Mouse (Mus musculus) neural tube, embryonic 13.5 days (tissue): ENCODE data around the gene Rab42. TPM values are rescaled to one million over a fixed set of nuclear protein-coding genes. Genes with fewer than 3 reads are reported as not detected.

Source experiments
- ATAC-seq: fragments of 200-750 bp; cut with Nextera tagmentation; 2 replicates; pipeline ENCODE4 v1.8.0; 2017; ENCODE audit warnings: low read depth, mild to moderate bottlenecking, moderate TSS enrichment, moderate library complexity
- H3K27ac ChIP-seq: fragments of 300-500 bp; sonication (generic); replicated peaks from 2 replicates; pipeline ENCODE4 v1.5.1; 2015; ENCODE audit warnings: moderate library complexity, mild to moderate bottlenecking, inconsistent platforms
- H3K27me3 ChIP-seq: fragments of 300-500 bp; sonication (generic); 2 replicates; pipeline ENCODE4 v1.6.1; 2015; ENCODE audit warnings: mild to moderate bottlenecking, inconsistent platforms
- H3K36me3 ChIP-seq: fragments of 300-500 bp; sonication (generic); 2 replicates; pipeline ENCODE4 v1.6.1; 2015; ENCODE audit warnings: mild to moderate bottlenecking, inconsistent platforms
- H3K4me1 ChIP-seq: fragments of 300-500 bp; sonication (generic); replicated peaks from 2 replicates; pipeline ENCODE4 v1.6.1; 2015; ENCODE audit warnings: inconsistent platforms
- H3K4me2 ChIP-seq: fragments of 300-500 bp; sonication (generic); 2 replicates; pipeline ENCODE4 v1.6.1; 2015; ENCODE audit warnings: inconsistent platforms, mild to moderate bottlenecking, moderate library complexity
- H3K4me3 ChIP-seq: fragments of 300-500 bp; sonication (generic); 2 replicates; pipeline ENCODE4 v1.5.1; 2015; ENCODE audit warnings: mild to moderate bottlenecking, inconsistent platforms
- H3K9ac ChIP-seq: fragments of 300-500 bp; sonication (generic); 2 replicates; pipeline ENCODE4 v1.6.1; 2015; ENCODE audit warnings: moderate library complexity, mild to moderate bottlenecking, inconsistent platforms
- H3K9me3 ChIP-seq: fragments of 300-500 bp; sonication (generic); 2 replicates; pipeline ENCODE4 v1.6.1; 2016; ENCODE audit warnings: inconsistent platforms
- WGBS: fragments of 180-500 bp; shearing (Covaris S2); methylation state at CpG from one replicate; pipeline ENCODE4 v1.1.7; 2015; 5-methylcytosine and 5-hydroxymethylcytosine counted together
- polyA plus RNA-seq: library from polyadenylated mRNA; unstranded; fragments of >200 nt; fragmentation: Nextera tagmentation; extraction: Ambion mirVana; gene quantifications from 2 replicates; pipeline ENCODE4 v1.2.1, GENCODE M21; 2015

Rab42 gene
- polyA plus RNA-seq, 1 experiment from 2014 or later: 1.7 TPM

- ATAC-seq: no peak
- WGBS: 96% methylated on average over 3 of the region's 3 CpGs
- Histone ChIP-seq H3K27me3 (no peaks in the 10 kb centered on the region), H3K9ac (no peak overlapping the region), H3K36me3 (peaks cover 33% of the 10 kb centered on the region), H3K9me3 (no peaks in the 10 kb centered on the region), H3K4me1 (peaks cover 26% of the 10 kb centered on the region), H3K4me3 (no peak overlapping the region), H3K27ac (no peak overlapping the region), H3K4me2 (no peak overlapping the region)
Observed at GRCm38 (mm10) chr4:132341451-132341850, 38.3 kb upstream of the Rab42 start.

- Histone ChIP-seq H3K27ac (no peak overlapping the region), H3K27me3 (no peaks in the 10 kb centered on the region), H3K36me3 (peaks cover 56% of the 10 kb centered on the region), H3K9ac (no peak overlapping the region), H3K9me3 (no peaks in the 10 kb centered on the region), H3K4me3 (no peak overlapping the region), H3K4me2 (no peak overlapping the region), H3K4me1 (peaks cover 15% of the 10 kb centered on the region)
- ATAC-seq: no peak
- 91% methylated on average over 13 of the region's 13 CpGs for WGBS
Observed at GRCm38 (mm10) chr4:132338943-132339342, 35.8 kb upstream of the Rab42 start.

GRCm38 (mm10) chr4:132332880-132333279 is 29.7 kb upstream of the Rab42 start:
- 94% methylated on average over 6 of the region's 6 CpGs for WGBS
- Histone ChIP-seq H3K4me3 (no peak overlapping the region), H3K9ac (no peak overlapping the region), H3K4me1 (peaks cover 17% of the 10 kb centered on the region), H3K27ac (no peak overlapping the region), H3K36me3 (peaks cover 56% of the 10 kb centered on the region), H3K4me2 (no peak overlapping the region), H3K27me3 (no peaks in the 10 kb centered on the region), H3K9me3 (no peaks in the 10 kb centered on the region)
- no peak for ATAC-seq

GRCm38 (mm10) chr4:132331960-132332359 is 28.8 kb upstream of the Rab42 start:
- no peak for ATAC-seq
- Histone ChIP-seq H3K9me3 (no peaks in the 10 kb centered on the region), H3K9ac (no peak overlapping the region), H3K4me2 (no peak overlapping the region), H3K4me1 (peaks cover 18% of the 10 kb centered on the region), H3K36me3 (peaks cover 48% of the 10 kb centered on the region), H3K27ac (no peak overlapping the region), H3K4me3 (no peak overlapping the region), H3K27me3 (no peaks in the 10 kb centered on the region)
- 61% methylated on average over 3 of the region's 3 CpGs for WGBS

GRCm38 (mm10) chr4:132329835-132330354 is 26.7 kb upstream of the Rab42 start:
- H3K4me1 ChIP-seq: peaks cover 18% of the 10 kb centered on the region
- H3K27ac ChIP-seq: peak overlapping the region; percentile 85
- peak overlapping the region; percentile 85 for H3K4me2 ChIP-seq
- WGBS: 9% methylated on average over 10 of the region's 10 CpGs
- H3K4me3 ChIP-seq: peak overlapping the region; percentile 78
- peaks cover 43% of the 10 kb centered on the region for H3K36me3 ChIP-seq
- no peaks in the 10 kb centered on the region for H3K27me3 ChIP-seq
- peak overlapping the region; percentile 91 for H3K9ac ChIP-seq
- no peak for ATAC-seq
- H3K9me3 ChIP-seq: no peaks in the 10 kb centered on the region

GRCm38 (mm10) chr4:132329115-132329834 is 26.1 kb upstream of the Rab42 start, which contains the start of gene Trnau1ap:
TSS of gene Trnau1ap (minus strand) at chr4:132329538.
- H3K9ac ChIP-seq: peak within 1 kb of the TSS; percentile 91
- peak within 1 kb of the TSS; percentile 85 for H3K27ac ChIP-seq
- H3K27me3 ChIP-seq: no peaks in the 10 kb centered on the region
- ATAC-seq: peak; percentile 97
- peaks cover 43% of the 10 kb centered on the region for H3K36me3 ChIP-seq
- no peaks in the 10 kb centered on the region for H3K9me3 ChIP-seq
- peak within 1 kb of the TSS; percentile 78 for H3K4me3 ChIP-seq
- peaks cover 18% of the 10 kb centered on the region for H3K4me1 ChIP-seq
- WGBS: under 1% methylated on average over 52 of the region's 52 CpGs
- peak within 1 kb of the TSS; percentile 85 for H3K4me2 ChIP-seq

- peaks cover 18% of the 10 kb centered on the region for H3K4me1 ChIP-seq
- 51% methylated on average over 14 of the region's 14 CpGs for WGBS
- H3K36me3 ChIP-seq: peaks cover 43% of the 10 kb centered on the region
- H3K9ac ChIP-seq: peak overlapping the region; percentile 91
- peak overlapping the region; percentile 78 for H3K4me3 ChIP-seq
- H3K27ac ChIP-seq: peak overlapping the region; percentile 85; the same call in 1 of the 2 replicates
- ATAC-seq: no peak
- H3K4me2 ChIP-seq: peak overlapping the region; percentile 85
- no peaks in the 10 kb centered on the region for H3K9me3 ChIP-seq
- H3K27me3 ChIP-seq: no peaks in the 10 kb centered on the region
Observed at GRCm38 (mm10) chr4:132328391-132328982, 25.3 kb upstream of the Rab42 start.

- ATAC-seq: no peak
- H3K27ac ChIP-seq: no peak overlapping the region
- no peak overlapping the region for H3K4me3 ChIP-seq
- peaks cover 45% of the 10 kb centered on the region for H3K36me3 ChIP-seq
- WGBS: 77% methylated on average over 5 of the region's 5 CpGs
- H3K4me2 ChIP-seq: no peak overlapping the region
- no peaks in the 10 kb centered on the region for H3K27me3 ChIP-seq
- H3K9ac ChIP-seq: no peak overlapping the region
- no peaks in the 10 kb centered on the region for H3K9me3 ChIP-seq
- H3K4me1 ChIP-seq: peaks cover 18% of the 10 kb centered on the region
Observed at GRCm38 (mm10) chr4:132326481-132326880, 23.3 kb upstream of the Rab42 start.

GRCm38 (mm10) chr4:132315711-132316110 is 12.5 kb upstream of the Rab42 start:
- Histone ChIP-seq H3K4me1 (no peaks in the 10 kb centered on the region), H3K4me3 (no peak overlapping the region), H3K9me3 (no peaks in the 10 kb centered on the region), H3K36me3 (peaks cover 92% of the 10 kb centered on the region), H3K4me2 (no peak overlapping the region), H3K9ac (no peak overlapping the region), H3K27ac (no peak overlapping the region), H3K27me3 (no peaks in the 10 kb centered on the region)
- WGBS: 87% methylated on average over 8 of the region's 8 CpGs
- no peak for ATAC-seq

- WGBS: 84% methylated on average over 5 of the region's 5 CpGs
- no peak overlapping the region for H3K4me3 ChIP-seq
Observed at GRCm38 (mm10) chr4:132312627-132313026, 9.4 kb upstream of the Rab42 start.

GRCm38 (mm10) chr4:132311801-132312200 is 8.6 kb upstream of the Rab42 start:
- Histone ChIP-seq H3K27ac (no peak overlapping the region), H3K4me2 (no peak overlapping the region), H3K27me3 (no peaks in the 10 kb centered on the region), H3K9me3 (no peaks in the 10 kb centered on the region), H3K4me1 (peaks cover 14% of the 10 kb centered on the region), H3K36me3 (peaks cover 66% of the 10 kb centered on the region), H3K9ac (no peak overlapping the region), H3K4me3 (no peak overlapping the region)
- ATAC-seq: no peak
- 31% methylated on average over 3 of the region's 3 CpGs for WGBS

More at GRCm38 (mm10) chr4:132312627-132313026, 9.4 kb upstream of the Rab42 start:
- Histone ChIP-seq H3K4me2 (no peak overlapping the region), H3K9me3 (no peaks in the 10 kb centered on the region), H3K4me1 (peaks cover 14% of the 10 kb centered on the region), H3K9ac (no peak overlapping the region), H3K27me3 (no peaks in the 10 kb centered on the region), H3K27ac (no peak overlapping the region), H3K36me3 (peaks cover 74% of the 10 kb centered on the region)
- no peak for ATAC-seq

- 23% methylated on average over 1 of the region's 1 CpGs for WGBS
- Histone ChIP-seq H3K9ac (no peak overlapping the region), H3K27me3 (no peaks in the 10 kb centered on the region), H3K9me3 (no peaks in the 10 kb centered on the region), H3K27ac (no peak overlapping the region), H3K36me3 (peaks cover 60% of the 10 kb centered on the region), H3K4me1 (peaks cover 14% of the 10 kb centered on the region), H3K4me3 (no peak overlapping the region), H3K4me2 (no peak overlapping the region)
- ATAC-seq: no peak
Observed at GRCm38 (mm10) chr4:132311209-132311608, 8.0 kb upstream of the Rab42 start.
